Mouse (Mus musculus): ENCODE data around the gene Traf3ip2. TPM values are rescaled to one million over a fixed set of nuclear protein-coding genes. Genes with fewer than 3 reads are reported as not detected.

Traf3ip2 gene
- polyA plus RNA-seq (2017; shearing (Covaris generic)) = 80.0 TPM

GRCm38 (mm10) chr10:39612633-39612988 is at the start of gene Traf3ip2:
TSS of gene Traf3ip2 (plus strand) at chr10:39612934.

Other genes starting within 250 kb of the Traf3ip2 start
- gene Fyn, start 244.1 kb upstream of the Traf3ip2 start, polyA plus RNA-seq (2017; shearing (Covaris generic)) = 42.9 TPM
- gene Rev3l, start 119.2 kb downstream of the Traf3ip2 start, polyA plus RNA-seq (2017; shearing (Covaris generic)) = 13.7 TPM

Measured in CD4-positive, CD25-positive, alpha-beta regulatory T cell, adult 9 weeks (primary cell).